21 mouse cellular contexts compared by ENCODE assay signal in genomic region chr15:92141972-92142371, GRCm38 (mm10).
DNase-seq lines count a peak whose midpoint lies in the region; ATAC-seq and TF ChIP-seq lines count a peak whose summit lies in the region.
"Had no signal": no experiment of that assay in that cellular context is flagged by ENCODE, and none has a peak within 500 bp of the region (broad histone marks: within the 10 kb centered on the region; RNA-seq: fewer than 3 reads in every experiment).

No protein-coding gene starts in this region.

- TF ChIP-seq POLR2A in brain, embryonic 14.5 days (IDR thresholded peaks at IDR 0.05; ENCODE audit: borderline replicate concordance, extremely low read depth, insufficient read depth, insufficient read length, poor library complexity, severe bottlenecking): no peak

- no peak for TF ChIP-seq CTCF in brain, embryonic 14.5 days (IDR thresholded peaks at IDR 0.05; ENCODE audit: borderline replicate concordance, extremely low read depth, insufficient read depth, insufficient read length)

- intact Hi-C loops in left cerebral cortex, postnatal 4 days (cut with DNase I): no loop called here
- intact Hi-C loops in left cerebral cortex, postnatal 14 days (cut with DNase I): no loop called here

- ATAC-seq in megakaryocyte progenitor cell, adult 5-6 weeks (replicated peaks; ENCODE audit: poor library complexity): no peak
- ATAC-seq: forebrain, embryonic 15.5 days; intestine, embryonic 16.5 days; lung, postnatal 0 days; midbrain, embryonic 15.5 days had no signal

- DNase-seq in cerebellum, adult 18-20 months: peak; percentile 45 to 55
- DNase-seq in cerebellum, adult 11-12 months: no peak
- peak; percentile 38 for DNase-seq in left cerebral cortex, postnatal 4 days
- no peak for DNase-seq in left cerebral cortex, postnatal 14 days (ENCODE audit: low spot score in 2 of 2)
- peak; percentile 39 for DNase-seq in brain, embryonic 14.5 days (ENCODE audit: low read depth)
- DNase-seq in cerebellum, postnatal 36 days: peak; percentile 34 to 54
- DNase-seq: adrenal gland, postnatal 10 days; gastrocnemius, adult 2 months; heart, postnatal 10 days; kidney, adult 8-10 months; kidney, postnatal 4 days; liver, embryonic 13.5 days; lung, adult 18-20 months; lung, postnatal 4 days; right cerebral cortex, postnatal 25 days; thymus, postnatal 14 days had no signal

Comparison
In these comparisons a context has a peak if more than half of its experiments do, and no peak if none do; other contexts are left out.
1. DNase-seq: peak in cerebellum, adult 18-20 months (2 of 2), left cerebral cortex, postnatal 4 days (single experiment), brain, embryonic 14.5 days (single experiment) and cerebellum, postnatal 36 days (2 of 2); none in cerebellum, adult 11-12 months (single experiment) and left cerebral cortex, postnatal 14 days (0 of 2).